14 mouse cellular contexts compared by ENCODE assay signal in the genomic region with DNA sequence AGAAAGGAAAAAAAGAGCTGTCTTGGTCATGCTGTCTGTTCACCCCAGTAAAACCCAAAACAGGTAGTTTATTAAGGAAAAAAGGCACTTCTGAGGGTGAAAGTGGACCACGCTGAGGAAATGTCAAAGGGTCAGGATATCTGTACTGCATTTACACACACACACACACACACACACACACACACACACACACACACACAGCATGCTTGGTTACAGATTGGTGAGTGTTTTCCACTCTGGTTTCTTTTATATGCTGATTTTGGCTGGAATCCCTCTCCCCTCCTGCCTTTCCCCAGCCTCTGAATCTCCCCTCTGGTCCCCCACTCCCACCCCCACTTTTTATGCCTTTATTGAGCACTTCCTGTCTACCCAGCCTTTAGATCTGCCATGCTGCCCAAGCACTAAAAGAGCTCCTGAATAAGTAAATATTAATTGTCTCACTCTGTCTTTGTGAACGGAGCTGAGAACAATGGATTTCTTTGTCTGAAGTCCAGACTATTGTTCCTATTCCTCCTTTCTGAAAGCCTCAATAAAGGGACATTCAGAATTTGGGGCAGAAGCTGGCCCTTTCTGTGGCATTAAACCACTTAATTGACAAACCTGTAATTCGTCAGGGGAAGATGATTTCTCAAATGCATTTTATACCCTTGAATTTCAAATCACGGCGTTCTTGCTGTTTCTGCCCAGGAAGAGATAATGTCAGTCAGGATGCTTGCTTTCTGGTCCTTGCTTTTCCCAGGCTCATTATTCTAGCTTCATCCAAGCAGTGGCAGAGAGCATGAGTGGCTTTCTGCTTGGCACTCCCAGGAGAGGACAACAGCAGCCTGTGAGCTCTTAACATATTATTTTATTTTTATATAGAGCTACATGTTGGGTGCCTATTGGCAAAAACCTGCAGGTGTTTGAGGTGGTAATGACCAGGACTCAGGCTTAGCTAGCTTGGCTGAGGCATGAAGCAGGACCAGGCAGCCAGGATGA.
DNase-seq lines count a peak whose midpoint lies in the region; ATAC-seq lines count a peak whose summit lies in the region.
"Had no signal": no experiment of that assay in that cellular context is flagged by ENCODE, and none has a peak within 500 bp of the region (broad histone marks: within the 10 kb centered on the region; RNA-seq: fewer than 3 reads in every experiment).

No protein-coding gene starts in this region.

- WGBS in forebrain, embryonic 15.5 days = 8% methylated on average over 5 of the region's 5 CpGs
- 3% methylated on average over 5 of the region's 5 CpGs for WGBS in neural tube, embryonic 15.5 days

- ATAC-seq in forebrain, embryonic 15.5 days (replicated peaks) = peak; percentile 67
- peak; percentile 45; the same call in 1 of the 2 replicates for ATAC-seq in neural tube, embryonic 15.5 days (ENCODE audit: low FRiP score)

- H3K9me3 ChIP-seq in forebrain, embryonic 15.5 days = no peaks in the 10 kb centered on the region
- no peaks in the 10 kb centered on the region for H3K9me3 ChIP-seq in neural tube, embryonic 15.5 days (replicated peaks)
- H3K9me3 ChIP-seq: limb, embryonic 15.5 days; lung, embryonic 15.5 days had no signal

- no peak overlapping the region for H3K4me3 ChIP-seq in forebrain, embryonic 15.5 days
- no peak overlapping the region for H3K4me3 ChIP-seq in neural tube, embryonic 15.5 days (replicated peaks)
- H3K4me3 ChIP-seq: erythroblast, embryonic 14.5 days; limb, embryonic 15.5 days; lung, embryonic 15.5 days had no signal

- peak; percentile 64 for DNase-seq in heart, adult 11 months
- DNase-seq in heart, adult 18-20 months = no peak
- DNase-seq in mesoderm, embryonic 11.5 days (ENCODE audit: low read depth, low spot score) = peak; percentile 58
- DNase-seq in urinary bladder, postnatal 25 days (ENCODE audit: low spot score) = no peak
- DNase-seq in left cerebral cortex, adult 11 months (ENCODE audit: low spot score) = no peak
- DNase-seq in cerebellum, adult 11-12 months = no peak
- DNase-seq: gastrocnemius, postnatal 36 days; heart, postnatal 10 days; thymus, adult 18-20 months had no signal

- H3K4me2 ChIP-seq in forebrain, embryonic 15.5 days (replicated peaks) = no peak overlapping the region
- peak overlapping the region; percentile 11; the same call in 1 of the 2 replicates for H3K4me2 ChIP-seq in neural tube, embryonic 15.5 days
- H3K4me2 ChIP-seq: limb, embryonic 15.5 days; lung, embryonic 15.5 days had no signal

- H3K27ac ChIP-seq in forebrain, embryonic 15.5 days (replicated peaks) = peak overlapping the region; percentile 50
- no peak overlapping the region for H3K27ac ChIP-seq in neural tube, embryonic 15.5 days (replicated peaks)
- H3K27ac ChIP-seq: limb, embryonic 15.5 days; lung, embryonic 15.5 days had no signal

- no peaks in the 10 kb centered on the region for H3K36me3 ChIP-seq in forebrain, embryonic 15.5 days
- no peaks in the 10 kb centered on the region for H3K36me3 ChIP-seq in neural tube, embryonic 15.5 days
- H3K36me3 ChIP-seq: limb, embryonic 15.5 days; lung, embryonic 15.5 days had no signal

- no peaks in the 10 kb centered on the region for H3K27me3 ChIP-seq in forebrain, embryonic 15.5 days
- H3K27me3 ChIP-seq in neural tube, embryonic 15.5 days (replicated peaks) = no peaks in the 10 kb centered on the region
- H3K27me3 ChIP-seq: limb, embryonic 15.5 days; lung, embryonic 15.5 days had no signal

- no peak overlapping the region for H3K9ac ChIP-seq in forebrain, embryonic 15.5 days (replicated peaks)
- no peak overlapping the region for H3K9ac ChIP-seq in neural tube, embryonic 15.5 days (replicated peaks)
- H3K9ac ChIP-seq: limb, embryonic 15.5 days; lung, embryonic 15.5 days had no signal

- H3K4me1 ChIP-seq in forebrain, embryonic 15.5 days = peaks cover 13% of the 10 kb centered on the region
- H3K4me1 ChIP-seq in neural tube, embryonic 15.5 days = peaks cover 9% of the 10 kb centered on the region
- H3K4me1 ChIP-seq: limb, embryonic 15.5 days; lung, embryonic 15.5 days had no signal

Comparison
In these comparisons a context has a peak if more than half of its experiments do, and no peak if none do; other contexts are left out.
1. DNase-seq: peak in heart, adult 11 months (single experiment) and mesoderm, embryonic 11.5 days (single experiment); none in heart, adult 18-20 months (0 of 2), urinary bladder, postnatal 25 days (single experiment), left cerebral cortex, adult 11 months (single experiment) and cerebellum, adult 11-12 months (single experiment).